Mouse (Mus musculus): ENCODE data around the gene Smok3c.
"Not testable (repeated sequence)": the region's sequence is repeated elsewhere in the genome, so short reads cannot be mapped to it uniquely, and the experiment has no call there.

The Smok3c gene

DNA sequence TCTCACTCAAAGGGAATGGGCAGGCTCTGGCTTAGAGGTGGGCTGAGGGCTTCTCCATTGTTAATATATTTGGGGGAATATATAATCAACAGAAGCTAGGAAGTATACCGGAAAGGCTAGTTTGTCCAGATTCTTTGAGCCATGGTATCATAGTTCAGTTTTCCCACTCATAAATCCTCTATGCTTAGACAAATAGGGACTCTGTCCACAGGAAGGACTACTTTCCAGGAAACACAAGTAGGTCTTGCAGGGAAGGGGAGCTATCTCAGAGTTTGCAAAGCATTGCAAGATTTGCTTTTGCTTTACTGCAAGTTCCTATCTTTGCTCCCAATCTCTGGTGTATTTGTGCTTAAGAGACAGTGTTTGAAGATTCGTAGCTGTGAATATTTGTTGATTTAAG lies 52.0 kb downstream of the Smok3c start:
- DNase-seq, result no peak

DNA sequence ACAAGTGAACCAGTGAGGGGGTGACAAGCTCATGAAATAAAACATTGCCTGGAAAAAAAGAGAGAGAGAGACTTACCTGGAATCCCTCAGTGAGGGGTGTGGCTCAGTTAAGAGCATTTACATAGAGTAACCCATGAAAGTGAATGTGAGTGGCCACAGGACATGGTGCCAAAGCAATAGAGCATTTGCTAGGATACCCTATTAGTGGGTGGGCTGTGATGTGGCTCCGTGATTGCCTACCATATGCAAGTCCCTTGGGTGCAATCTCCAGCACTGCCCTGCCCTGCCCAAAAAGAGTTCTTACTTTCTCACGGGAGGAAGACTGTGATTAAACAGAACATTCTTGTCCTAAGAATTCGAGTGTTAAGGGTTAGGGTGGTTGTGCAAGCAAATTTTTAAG lies 54.1 kb downstream of the Smok3c start:
- DNase-seq, result no peak

DNA sequence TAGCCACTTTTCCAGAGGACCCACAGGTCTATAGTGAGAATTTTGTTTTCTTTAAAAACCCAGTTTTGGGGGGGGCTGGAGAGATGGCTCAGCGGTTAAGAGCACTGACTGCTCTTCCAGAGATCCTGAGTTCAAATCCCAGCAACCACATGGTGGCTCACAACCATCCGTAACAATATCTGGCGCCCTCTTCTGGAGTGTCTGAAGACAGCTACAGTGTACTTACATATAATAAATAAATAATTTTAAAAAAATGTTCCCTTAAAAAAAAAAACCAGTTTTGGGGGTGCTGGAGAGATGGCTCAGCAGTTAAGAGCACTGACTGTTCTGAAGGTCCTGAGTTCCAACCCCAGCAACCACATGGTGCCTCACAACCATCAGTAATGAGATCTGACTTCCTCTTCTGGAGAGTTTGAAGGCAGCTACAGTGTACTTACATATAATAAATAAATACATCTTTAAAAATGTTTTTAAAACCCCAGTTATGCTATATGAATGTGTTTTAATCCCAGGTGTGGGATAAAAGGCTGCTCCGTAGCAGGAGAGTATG lies 56.9 kb downstream of the Smok3c start:
- not testable (repeated sequence) for DNase-seq

Data from lung, postnatal 10 days (tissue).